Mouse (Mus musculus) cerebellum, adult 8-10 months (tissue): ENCODE measurements around the gene Tnr.

ENCODE experiments used
- DNase-seq: peaks from one replicate; pipeline ENCODE4 v3.0.0; 2022

Tnr gene

GRCm38 (mm10) chr1:159811805-159812204 is 288.2 kb downstream of the Tnr start:
- no peak for DNase-seq

GRCm38 (mm10) chr1:159812820-159813411 is 289.3 kb downstream of the Tnr start:
- DNase-seq, result no peak

- no peak for DNase-seq
These were observed 290.8 kb downstream of the Tnr start for GRCm38 (mm10) chr1:159814348-159814747.

GRCm38 (mm10) chr1:159816614-159817371 is 293.2 kb downstream of the Tnr start:
- no peak for DNase-seq

GRCm38 (mm10) chr1:159819511-159819910 is 295.9 kb downstream of the Tnr start:
- peak; percentile 33 for DNase-seq

- DNase-seq, result no peak
These were observed 298.8 kb downstream of the Tnr start for GRCm38 (mm10) chr1:159822416-159822815.

GRCm38 (mm10) chr1:159828531-159828930 is 305.0 kb downstream of the Tnr start:
- no peak for DNase-seq

- DNase-seq, result no peak
These were observed 309.6 kb downstream of the Tnr start for GRCm38 (mm10) chr1:159833165-159833564.

GRCm38 (mm10) chr1:159833646-159834338 is 310.2 kb downstream of the Tnr start:
- no peak for DNase-seq

- no peak for DNase-seq
These were observed 311.6 kb downstream of the Tnr start for GRCm38 (mm10) chr1:159835126-159835525.

GRCm38 (mm10) chr1:159840337-159840736 is 316.8 kb downstream of the Tnr start:
- no peak for DNase-seq

- no peak for DNase-seq
These were observed 319.3 kb downstream of the Tnr start for GRCm38 (mm10) chr1:159842876-159843275.

- peak; percentile 32 for DNase-seq
These were observed 328.5 kb downstream of the Tnr start for GRCm38 (mm10) chr1:159852088-159852487.

- DNase-seq, result no peak
These were observed 330.7 kb downstream of the Tnr start for GRCm38 (mm10) chr1:159854261-159854660.

GRCm38 (mm10) chr1:159861782-159862474 is 338.4 kb downstream of the Tnr start:
- DNase-seq, result no peak

- no peak for DNase-seq
These were observed 342.1 kb downstream of the Tnr start for GRCm38 (mm10) chr1:159865696-159866095.

- no peak for DNase-seq
These were observed 346.3 kb downstream of the Tnr start for GRCm38 (mm10) chr1:159869619-159870441.

- DNase-seq, result no peak
These were observed 349.3 kb downstream of the Tnr start for GRCm38 (mm10) chr1:159872866-159873265.

- peak; percentile 24 for DNase-seq
These were observed 355.1 kb downstream of the Tnr start for GRCm38 (mm10) chr1:159878681-159879080.

GRCm38 (mm10) chr1:159879866-159880265 is 356.3 kb downstream of the Tnr start:
- no peak for DNase-seq

GRCm38 (mm10) chr1:159885476-159885875 is 361.9 kb downstream of the Tnr start:
- DNase-seq, result no peak

GRCm38 (mm10) chr1:159888611-159889010 is 365.0 kb downstream of the Tnr start:
- DNase-seq, result no peak
